Mouse (Mus musculus): ENCODE results near the gene Pcgf2.

DNA sequence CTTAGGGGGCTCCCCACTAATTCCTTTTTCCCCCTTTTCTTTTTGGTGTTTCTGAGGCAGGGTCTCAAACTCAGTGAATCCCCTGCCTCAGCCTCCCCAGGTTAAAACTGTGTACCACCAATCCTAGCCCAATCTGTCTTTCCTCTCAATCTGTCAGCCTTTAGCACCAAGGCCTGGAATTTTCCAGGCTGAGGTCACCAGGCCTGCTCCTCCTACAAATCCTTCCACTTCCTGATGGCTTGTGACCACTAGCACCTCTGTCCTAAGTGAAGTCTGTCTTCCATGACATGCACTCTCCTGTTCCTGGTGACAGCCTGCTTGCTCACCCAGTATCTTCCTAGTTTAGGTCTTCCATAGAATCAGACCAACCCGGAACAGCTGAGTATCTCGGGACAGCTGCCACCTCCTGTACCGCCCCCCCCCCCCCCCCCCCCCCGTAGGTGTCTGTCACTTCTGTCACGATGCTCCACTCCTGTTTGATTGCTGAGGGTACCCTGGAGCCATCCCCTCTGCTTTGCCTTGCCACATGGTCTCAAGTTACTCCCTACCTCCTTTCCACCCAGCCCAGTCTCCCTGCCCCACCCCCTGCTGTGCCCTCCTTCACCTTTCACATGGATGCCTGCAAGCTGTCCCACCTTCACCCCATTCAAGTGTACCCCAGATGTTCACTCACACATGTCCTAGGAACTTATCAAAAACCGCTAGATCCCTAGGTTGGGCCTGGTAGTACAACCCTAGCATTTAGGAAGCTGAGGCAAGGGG lies 42.9 kb downstream of the Pcgf2 start:
- TF ChIP-seq CTCF (IDR thresholded peaks at IDR 0.05; ENCODE audit: low read depth, low read length) (no peak), POLR2A (IDR thresholded peaks at IDR 0.05; ENCODE audit: insufficient read depth, low read length) (no peak), EP300 (IDR thresholded peaks at IDR 0.05; ENCODE audit: insufficient read depth, low read depth, low read length) (peak; percentile 81; the same call in 1 of the 2 replicates)

Data from ES-Bruce4 (cell line).